Mouse (Mus musculus): ENCODE data around the gene Cox7a2l. TPM values are rescaled to one million over a fixed set of nuclear protein-coding genes. Genes with fewer than 3 reads are reported as not detected.

The Cox7a2l gene
- total RNA-seq, 2 experiments from 2014 or later: 178 to 199 TPM

DNA sequence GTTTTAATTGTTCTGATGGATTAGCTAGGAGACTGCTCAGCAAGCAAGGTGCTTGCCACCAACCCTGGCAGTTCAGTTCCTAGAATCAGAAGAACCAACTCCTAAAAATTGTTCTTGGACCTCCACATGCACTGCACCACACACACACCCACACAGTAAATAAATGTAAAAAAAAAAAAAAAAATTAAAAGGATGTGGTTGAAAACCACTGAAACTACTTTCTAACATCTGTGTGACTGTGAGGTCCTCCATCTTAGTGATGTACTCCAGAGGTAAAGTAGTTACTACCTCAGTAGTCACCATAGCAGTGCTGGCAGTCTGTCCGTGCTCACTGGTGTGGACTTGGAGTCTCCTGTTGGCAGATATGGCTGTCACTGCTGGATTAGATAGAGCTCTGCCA is 59.9 kb downstream of the Cox7a2l start:
- DNase-seq (ENCODE audit: extremely low spot score in 1 of 2, low spot score in 1 of 2): no peak

DNA sequence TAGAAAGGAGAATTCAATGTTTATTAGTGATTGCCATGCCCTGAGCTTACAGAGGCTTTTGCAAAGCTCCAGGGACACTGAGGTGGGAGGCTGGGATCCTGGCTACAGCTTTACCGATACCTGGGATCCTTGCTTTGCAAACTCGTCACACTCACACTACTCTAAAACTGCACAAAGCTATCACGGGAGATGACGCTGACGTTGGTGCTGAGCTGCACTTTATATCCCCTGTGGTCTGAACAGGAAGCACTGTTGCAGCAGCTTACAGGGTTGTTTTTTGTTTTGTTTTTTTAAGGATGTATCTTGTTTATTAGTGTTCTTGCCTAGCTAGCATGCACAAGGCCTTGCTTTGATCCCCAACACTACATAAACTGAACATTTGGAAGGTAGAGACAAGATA is 63.5 kb downstream of the Cox7a2l start:
- no peak for DNase-seq (ENCODE audit: extremely low spot score in 1 of 2, low spot score in 1 of 2)

DNA sequence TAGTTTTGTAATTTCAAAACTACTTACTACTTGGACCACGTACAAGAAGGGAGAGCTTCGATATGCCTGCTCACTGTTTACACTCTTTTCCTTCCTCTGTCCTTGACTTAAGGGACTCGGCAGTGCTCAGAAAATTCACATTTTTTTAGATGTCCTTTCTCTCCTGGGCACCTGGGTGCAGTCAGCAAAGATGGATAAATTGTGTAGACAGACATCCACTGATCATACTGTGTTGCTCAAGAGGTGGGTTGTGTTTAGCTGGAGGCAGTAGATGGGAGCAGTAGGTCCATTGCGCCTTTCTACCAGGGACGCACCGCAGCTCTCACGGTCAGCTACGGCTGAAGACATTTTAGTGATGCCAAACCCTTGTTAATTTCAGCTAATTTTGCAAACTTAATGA is 64.7 kb downstream of the Cox7a2l start:
- DNase-seq (ENCODE audit: extremely low spot score in 1 of 2, low spot score in 1 of 2): no peak

Other genes starting within 250 kb of the Cox7a2l start
- gene Eml4, start 166.4 kb downstream of the Cox7a2l start, total RNA-seq (2021): 10 to 100 TPM; 24.8 to 25.9 TPM
- 1 to 10 TPM; 6.9 to 9.4 TPM for gene Kcng3, start 114.6 kb upstream of the Cox7a2l start, total RNA-seq (2021)
- gene Mta3, start 188.8 kb upstream of the Cox7a2l start, total RNA-seq (2021): 10 to 100 TPM; 83.8 to 89.0 TPM

Data from layer of hippocampus, postnatal 25 days (tissue).